Comparison of ENCODE assay signal across 17 mouse cellular contexts in genomic region chr1:128692313-128692712, GRCm38 (mm10).
DNase-seq lines count a peak whose midpoint lies in the region; ATAC-seq lines count a peak whose summit lies in the region.
"Had no signal": no experiment of that assay in that cellular context is flagged by ENCODE, and none has a peak within 500 bp of the region (broad histone marks: within the 10 kb centered on the region; RNA-seq: fewer than 3 reads in every experiment).

No protein-coding gene starts in this region.

- H3K4me3 ChIP-seq in hindbrain, embryonic 15.5 days: no peak overlapping the region
- H3K4me3 ChIP-seq in hindbrain, embryonic 11.5 days (ENCODE audit: low read depth, low read length): no peak overlapping the region
- no peak overlapping the region for H3K4me3 ChIP-seq in midbrain, embryonic 10.5 days
- H3K4me3 ChIP-seq in midbrain, embryonic 15.5 days: no peak overlapping the region
- H3K4me3 ChIP-seq in forebrain, embryonic 15.5 days: no peak overlapping the region
- H3K4me3 ChIP-seq: heart, embryonic 15.5 days; limb, embryonic 12.5 days; liver, embryonic 15.5 days; stomach, embryonic 15.5 days had no signal

- no peak overlapping the region for H3K27ac ChIP-seq in hindbrain, embryonic 15.5 days (replicated peaks)
- no peak overlapping the region for H3K27ac ChIP-seq in hindbrain, embryonic 11.5 days (ENCODE audit: low read depth, low read length)
- peak overlapping the region; percentile 80 for H3K27ac ChIP-seq in midbrain, embryonic 10.5 days (replicated peaks)
- no peak overlapping the region for H3K27ac ChIP-seq in midbrain, embryonic 15.5 days
- no peak overlapping the region for H3K27ac ChIP-seq in forebrain, embryonic 15.5 days (replicated peaks)
- H3K27ac ChIP-seq: heart, embryonic 15.5 days; limb, embryonic 12.5 days; liver, embryonic 15.5 days; stomach, embryonic 15.5 days had no signal

- H3K36me3 ChIP-seq in hindbrain, embryonic 15.5 days: no peaks in the 10 kb centered on the region
- H3K36me3 ChIP-seq in hindbrain, embryonic 11.5 days (ENCODE audit: control insufficient read depth, insufficient read depth, low read length): no peaks in the 10 kb centered on the region
- H3K36me3 ChIP-seq in midbrain, embryonic 10.5 days: no peaks in the 10 kb centered on the region
- H3K36me3 ChIP-seq in midbrain, embryonic 15.5 days (replicated peaks): no peaks in the 10 kb centered on the region
- H3K36me3 ChIP-seq in forebrain, embryonic 15.5 days: no peaks in the 10 kb centered on the region
- H3K36me3 ChIP-seq: heart, embryonic 15.5 days; limb, embryonic 12.5 days; liver, embryonic 15.5 days; stomach, embryonic 15.5 days had no signal

- H3K9me3 ChIP-seq in hindbrain, embryonic 15.5 days: no peaks in the 10 kb centered on the region
- H3K9me3 ChIP-seq in hindbrain, embryonic 11.5 days (ENCODE audit: control insufficient read depth, low read length): no peaks in the 10 kb centered on the region
- no peaks in the 10 kb centered on the region for H3K9me3 ChIP-seq in midbrain, embryonic 10.5 days (replicated peaks)
- no peaks in the 10 kb centered on the region for H3K9me3 ChIP-seq in midbrain, embryonic 15.5 days
- no peaks in the 10 kb centered on the region for H3K9me3 ChIP-seq in forebrain, embryonic 15.5 days
- H3K9me3 ChIP-seq: heart, embryonic 15.5 days; limb, embryonic 12.5 days; liver, embryonic 15.5 days; stomach, embryonic 15.5 days had no signal

- no peak overlapping the region for H3K4me2 ChIP-seq in hindbrain, embryonic 15.5 days
- H3K4me2 ChIP-seq in hindbrain, embryonic 11.5 days (replicated peaks; ENCODE audit: low read depth, low read length): no peak overlapping the region
- H3K4me2 ChIP-seq in midbrain, embryonic 15.5 days: no peak overlapping the region
- no peak overlapping the region for H3K4me2 ChIP-seq in forebrain, embryonic 15.5 days (replicated peaks)
- H3K4me2 ChIP-seq: heart, embryonic 15.5 days; limb, embryonic 12.5 days; liver, embryonic 15.5 days; stomach, embryonic 15.5 days had no signal

- 9% methylated on average over 8 of the region's 8 CpGs for WGBS in hindbrain, embryonic 15.5 days
- WGBS in hindbrain, embryonic 11.5 days: 21% methylated on average over 8 of the region's 8 CpGs
- WGBS in midbrain, embryonic 10.5 days: 15% methylated on average over 8 of the region's 8 CpGs
- 6% methylated on average over 8 of the region's 8 CpGs for WGBS in midbrain, embryonic 15.5 days
- WGBS in forebrain, embryonic 15.5 days: 8% methylated on average over 8 of the region's 8 CpGs

- H3K27me3 ChIP-seq in hindbrain, embryonic 15.5 days: no peaks in the 10 kb centered on the region
- no peaks in the 10 kb centered on the region for H3K27me3 ChIP-seq in hindbrain, embryonic 11.5 days (ENCODE audit: control insufficient read depth, insufficient read depth, low read length)
- peaks cover 7% of the 10 kb centered on the region for H3K27me3 ChIP-seq in midbrain, embryonic 10.5 days (ENCODE audit: low read depth, poor library complexity, severe bottlenecking)
- no peaks in the 10 kb centered on the region for H3K27me3 ChIP-seq in midbrain, embryonic 15.5 days (replicated peaks)
- no peaks in the 10 kb centered on the region for H3K27me3 ChIP-seq in forebrain, embryonic 15.5 days
- H3K27me3 ChIP-seq: heart, embryonic 15.5 days; limb, embryonic 12.5 days; liver, embryonic 15.5 days; stomach, embryonic 15.5 days had no signal

- H3K4me1 ChIP-seq in hindbrain, embryonic 15.5 days (replicated peaks): peaks cover 9% of the 10 kb centered on the region; the same call in 1 of the 2 replicates
- H3K4me1 ChIP-seq in hindbrain, embryonic 11.5 days (replicated peaks; ENCODE audit: control insufficient read depth, insufficient read depth, low read length): peaks cover 2% of the 10 kb centered on the region
- H3K4me1 ChIP-seq in midbrain, embryonic 10.5 days: peaks cover 59% of the 10 kb centered on the region
- H3K4me1 ChIP-seq in midbrain, embryonic 15.5 days: peaks cover 12% of the 10 kb centered on the region
- H3K4me1 ChIP-seq in forebrain, embryonic 15.5 days: peaks cover 8% of the 10 kb centered on the region
- H3K4me1 ChIP-seq: heart, embryonic 15.5 days; liver, embryonic 15.5 days had no signal

- no peak overlapping the region for H3K9ac ChIP-seq in hindbrain, embryonic 15.5 days
- H3K9ac ChIP-seq in hindbrain, embryonic 11.5 days (ENCODE audit: low read depth, low read length): no peak overlapping the region
- no peak overlapping the region for H3K9ac ChIP-seq in midbrain, embryonic 15.5 days
- H3K9ac ChIP-seq in forebrain, embryonic 15.5 days (replicated peaks): no peak overlapping the region
- H3K9ac ChIP-seq: heart, embryonic 15.5 days; limb, embryonic 12.5 days; liver, embryonic 15.5 days; stomach, embryonic 15.5 days had no signal

- peak; percentile 59; the same call in 1 of the 2 replicates for ATAC-seq in hindbrain, embryonic 15.5 days (ENCODE audit: low FRiP score, low read depth)
- ATAC-seq in hindbrain, embryonic 11.5 days (ENCODE audit: low FRiP score): no peak
- ATAC-seq in midbrain, embryonic 15.5 days (replicated peaks): no peak
- 0 out of 2 replicates have a peak, but pooled peaks have one; percentile 61 for ATAC-seq in forebrain, embryonic 15.5 days (replicated peaks)
- ATAC-seq in monocyte, adult 5-6 weeks (replicated peaks; ENCODE audit: insufficient number of reproducible peaks, low FRiP score, low TSS enrichment, poor library complexity, severe bottlenecking): no peak

- DNase-seq in hindbrain, embryonic 11.5 days (ENCODE audit: low spot score): no peak
- peak; percentile 76 for DNase-seq in midbrain, embryonic 10.5 days (ENCODE audit: low spot score)
- peak; percentile 50 for DNase-seq in retina, embryonic 14.5 days (ENCODE audit: low spot score)
- no peak for DNase-seq in heart, adult 18-20 months
- DNase-seq: B cell, adult 2 months; cerebellum, adult 18-20 months; heart, adult 11 months; kidney, postnatal 25 days; lung, postnatal 4 days had no signal

Comparison
In these comparisons a context has a peak if more than half of its experiments do, and no peak if none do; other contexts are left out.
1. ATAC-seq: peak in hindbrain, embryonic 15.5 days (single experiment) and forebrain, embryonic 15.5 days (single experiment); none in hindbrain, embryonic 11.5 days (single experiment), midbrain, embryonic 15.5 days (single experiment) and monocyte, adult 5-6 weeks (single experiment).
2. DNase-seq: peak in midbrain, embryonic 10.5 days (single experiment) and retina, embryonic 14.5 days (single experiment); none in hindbrain, embryonic 11.5 days (single experiment) and heart, adult 18-20 months (0 of 2).